Mouse (Mus musculus) kidney, postnatal 10 days (tissue): ENCODE results near the gene Nfyc.

Experiments used
- DNase-seq: peaks from one replicate; pipeline ENCODE4 v3.0.0; 2021; ENCODE audit warnings: mixed read lengths

The Nfyc gene

DNA sequence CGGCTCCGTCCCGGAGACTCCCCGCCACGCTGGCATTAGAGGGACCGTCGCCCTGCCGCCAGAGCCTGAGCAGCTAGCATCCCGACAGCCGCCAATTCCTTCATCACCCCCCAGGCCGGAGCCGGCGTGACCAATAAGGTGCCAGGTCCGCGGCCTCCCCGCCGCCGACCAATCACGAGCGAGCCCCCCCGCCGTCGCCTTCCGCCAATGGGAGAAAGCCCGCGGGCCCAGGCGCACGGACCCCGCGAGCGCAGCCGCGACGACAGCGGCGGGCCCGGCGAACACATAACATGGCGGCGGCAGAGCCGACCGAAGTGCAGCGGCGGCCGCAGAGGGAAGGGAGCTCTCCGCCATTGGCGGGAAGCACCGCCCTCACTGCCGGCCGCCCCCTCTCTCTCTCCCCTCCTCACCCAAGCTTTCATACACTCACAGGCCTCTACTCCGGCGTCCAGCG lies 6.2 kb downstream of the Nfyc start:
- peak; percentile 98 for DNase-seq

DNA sequence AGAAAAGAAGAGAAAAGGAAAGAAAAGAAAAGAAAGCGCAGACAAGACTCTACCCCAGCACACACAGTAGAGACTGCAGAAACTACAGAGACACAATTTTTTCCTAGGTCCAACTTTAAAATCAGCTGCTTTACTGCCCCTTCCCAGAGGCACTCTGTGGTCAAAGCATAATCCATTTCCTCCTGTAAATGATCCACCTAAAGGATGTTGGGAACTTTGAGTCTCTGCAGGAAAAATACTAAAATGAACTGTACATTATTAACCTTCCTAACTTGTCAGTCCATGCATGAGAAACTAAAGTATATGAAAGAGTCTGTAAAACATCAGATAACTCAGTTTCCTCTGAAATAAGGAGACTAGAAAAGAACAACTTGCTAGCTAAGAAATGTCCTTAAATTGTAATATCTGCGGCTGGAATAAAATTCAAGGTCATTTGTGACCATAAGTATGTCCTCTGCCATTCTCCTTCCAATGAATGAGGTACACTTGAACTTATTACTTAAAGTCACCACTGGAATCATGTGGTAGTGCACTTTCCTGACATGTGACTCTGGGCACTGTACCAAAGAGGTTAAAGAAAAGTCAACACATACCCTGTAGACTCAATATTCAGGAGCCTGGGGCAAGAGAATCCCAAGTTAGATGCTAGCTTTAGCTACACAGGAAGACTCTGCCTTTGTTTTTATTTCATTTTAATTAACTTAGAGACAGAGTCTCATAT lies 9.0 kb downstream of the Nfyc start:
- DNase-seq = peak; percentile 28

DNA sequence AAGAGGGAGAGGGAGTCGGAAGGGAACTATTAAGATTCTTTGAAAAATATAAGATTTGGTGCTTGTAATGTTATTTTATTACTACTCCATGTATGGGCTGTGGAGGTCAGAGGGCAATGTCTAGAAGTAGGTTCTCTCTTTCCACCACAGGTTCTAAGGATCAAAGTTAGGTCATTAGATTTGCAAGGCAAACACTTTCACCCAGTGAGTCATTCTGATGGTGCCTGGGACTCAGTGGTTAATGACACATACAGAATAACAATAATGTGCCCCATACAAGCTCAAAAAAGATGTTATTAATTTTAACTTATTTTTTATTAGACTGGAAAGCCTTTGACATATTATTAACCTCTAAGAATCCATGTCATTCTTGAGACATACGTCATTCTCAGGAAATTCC lies 11.5 kb downstream of the Nfyc start:
- no peak for DNase-seq

GRCm38 (mm10) chr4:120819296-120819695 lies 12.1 kb downstream of the Nfyc start:
- no peak for DNase-seq

- no peak for DNase-seq
These were observed 13.4 kb downstream of the Nfyc start for GRCm38 (mm10) chr4:120817951-120818350.

GRCm38 (mm10) chr4:120817002-120817774 lies 14.2 kb downstream of the Nfyc start:
- DNase-seq = peak; percentile 30

- DNase-seq = peak; percentile 87
These were observed 15.6 kb downstream of the Nfyc start for GRCm38 (mm10) chr4:120815622-120816334.

DNA sequence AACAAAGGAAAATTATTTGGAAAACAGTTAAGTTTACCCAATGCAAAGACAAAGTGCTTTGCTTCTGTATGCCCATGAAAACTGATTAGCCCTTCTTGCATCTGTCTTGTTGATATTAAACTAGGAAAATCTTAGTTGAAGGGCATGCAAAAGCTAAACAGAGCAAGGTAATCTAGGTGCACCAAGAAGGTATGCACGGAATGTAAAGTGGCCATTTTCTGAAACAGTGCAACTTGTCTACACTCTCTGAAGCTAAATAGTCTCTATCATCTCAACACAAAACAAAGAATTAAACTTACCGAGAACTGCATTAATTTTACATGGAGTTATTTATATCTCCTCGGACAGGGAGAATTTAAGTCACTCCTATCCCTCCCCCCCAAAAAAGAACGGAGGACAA lies 16.2 kb downstream of the Nfyc start:
- no peak for DNase-seq

GRCm38 (mm10) chr4:120814171-120814570 lies 17.2 kb downstream of the Nfyc start:
- DNase-seq = peak; percentile 56

DNA sequence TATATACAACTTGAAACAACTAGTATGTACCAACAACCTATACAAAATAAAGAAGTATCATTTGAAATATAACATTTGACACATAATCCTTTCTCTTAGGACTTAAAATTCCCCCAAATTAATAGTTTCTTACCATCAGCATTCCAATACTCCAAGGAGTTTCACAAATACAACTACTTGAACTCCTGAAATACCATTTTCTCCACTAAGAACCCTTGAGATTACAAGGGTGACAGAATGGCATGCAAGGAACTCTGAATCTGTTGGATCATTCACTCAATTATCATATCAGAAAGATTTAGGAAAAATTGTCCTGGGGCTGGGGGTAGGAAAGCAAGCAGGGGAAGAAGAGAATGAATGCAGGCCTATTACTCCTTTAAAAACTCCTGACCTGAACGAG lies 17.6 kb downstream of the Nfyc start:
- no peak for DNase-seq

GRCm38 (mm10) chr4:120805816-120806215 lies 25.6 kb downstream of the Nfyc start:
- no peak for DNase-seq

GRCm38 (mm10) chr4:120801446-120801845 lies 29.9 kb downstream of the Nfyc start:
- DNase-seq = peak; percentile 48

GRCm38 (mm10) chr4:120800691-120801090 lies 30.7 kb downstream of the Nfyc start:
- no peak for DNase-seq

GRCm38 (mm10) chr4:120799680-120800166 lies 31.6 kb downstream of the Nfyc start:
- DNase-seq = no peak

GRCm38 (mm10) chr4:120797985-120798725 lies 33.2 kb downstream of the Nfyc start:
- DNase-seq = no peak

GRCm38 (mm10) chr4:120796687-120797086 lies 34.7 kb downstream of the Nfyc start:
- no peak for DNase-seq

DNA sequence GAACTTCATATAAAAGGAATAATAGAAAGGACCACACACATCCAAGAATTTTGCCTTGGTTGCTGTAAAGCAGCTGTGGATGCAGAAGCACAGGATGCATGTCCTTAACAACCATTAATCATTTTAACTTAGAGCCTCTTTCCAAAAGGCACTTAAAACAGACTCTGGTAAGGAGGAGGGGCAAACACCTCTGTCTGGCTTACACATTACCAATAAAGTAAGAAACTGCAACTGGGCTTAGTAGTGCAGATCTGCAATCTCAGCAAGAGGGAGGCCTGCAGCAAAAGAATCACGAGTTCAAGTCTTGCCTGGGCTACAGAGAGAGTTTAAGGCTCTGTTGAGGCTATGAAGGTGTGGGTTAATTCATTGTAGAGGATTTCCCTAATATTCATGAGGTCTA lies 35.7 kb downstream of the Nfyc start:
- no peak for DNase-seq

DNA sequence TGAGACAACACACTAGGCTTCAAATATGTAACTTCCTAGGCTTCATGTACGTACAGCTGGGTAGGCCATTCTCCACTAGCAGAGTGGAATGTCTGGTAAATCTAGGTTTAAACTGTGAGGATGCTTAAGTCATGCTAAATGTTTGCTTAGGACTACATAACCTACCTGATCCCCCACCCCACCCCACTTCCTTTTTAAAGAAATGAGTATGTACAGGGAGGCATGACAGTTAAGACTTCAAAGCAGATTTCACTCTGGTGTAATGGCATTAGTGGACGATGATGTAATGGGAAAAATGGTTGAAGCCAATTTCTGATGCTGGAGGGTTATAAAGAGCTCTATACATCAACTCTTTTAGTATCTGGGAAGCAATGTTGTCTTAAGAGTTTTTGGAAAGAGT lies 38.5 kb downstream of the Nfyc start:
- DNase-seq = no peak

DNA sequence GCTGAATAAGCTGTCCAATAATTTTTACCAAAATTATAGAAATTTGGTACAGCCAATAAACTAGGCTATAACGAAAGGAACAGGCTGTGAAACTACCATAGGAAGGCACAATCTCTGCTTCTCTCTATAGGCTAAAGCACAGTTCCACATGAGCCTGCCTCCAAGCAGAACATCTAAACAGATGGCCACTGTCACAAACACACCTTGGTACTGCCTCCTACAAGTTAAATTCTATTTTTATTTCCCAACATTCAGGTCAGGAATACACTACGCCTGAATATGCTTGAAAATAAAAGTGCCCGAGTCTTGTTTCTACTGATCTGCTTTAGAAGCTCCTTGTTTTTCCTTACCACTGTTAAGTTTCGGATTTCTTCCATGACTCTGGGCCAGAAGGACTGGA lies 41.3 kb downstream of the Nfyc start:
- DNase-seq = no peak

- DNase-seq = no peak
These were observed 75.6 kb downstream of the Nfyc start for GRCm38 (mm10) chr4:120755801-120756200.

GRCm38 (mm10) chr4:120755299-120755698 lies 76.1 kb downstream of the Nfyc start:
- DNase-seq = peak; percentile 86

GRCm38 (mm10) chr4:120749601-120750000 lies 81.8 kb downstream of the Nfyc start:
- DNase-seq = no peak
